Mouse (Mus musculus): ENCODE measurements around the gene Ptbp1.

Ptbp1 gene

DNA sequence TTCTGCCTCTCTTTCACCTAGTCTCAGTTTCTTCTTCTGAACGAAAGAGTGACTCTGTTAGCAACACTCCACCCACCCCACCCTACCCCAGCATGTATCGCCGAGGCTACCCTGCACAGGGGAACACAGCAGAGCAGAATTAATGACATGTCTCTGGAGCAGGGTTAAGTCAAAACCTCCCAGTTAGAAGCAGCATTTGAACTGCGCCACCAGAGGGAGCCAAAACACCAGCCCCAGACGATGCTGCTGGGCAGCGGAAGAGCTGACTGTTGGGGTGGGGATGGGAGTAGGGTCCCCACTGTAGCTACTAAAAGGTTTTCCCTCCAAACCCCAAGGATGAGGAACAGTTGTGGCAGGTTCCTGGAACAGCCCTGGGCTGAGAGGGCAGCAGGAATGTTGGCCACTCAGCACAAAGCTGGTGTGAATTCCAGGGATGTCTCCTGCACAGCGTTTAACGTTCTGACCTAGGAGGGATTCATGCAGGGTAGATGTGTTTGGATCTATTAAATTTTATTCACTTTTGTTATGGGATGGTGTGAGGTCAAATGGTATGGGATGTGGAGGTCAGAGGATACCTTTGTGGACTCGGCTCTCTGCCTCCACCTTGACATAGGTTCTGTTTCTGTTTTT is 19.3 kb upstream of the Ptbp1 start:
- peak; percentile 51 for DNase-seq (ENCODE audit: low read depth, low spot score)

GRCm38 (mm10) chr10:79836918-79837317 is 17.3 kb upstream of the Ptbp1 start:
- no peak for DNase-seq (ENCODE audit: low read depth, low spot score)

DNA sequence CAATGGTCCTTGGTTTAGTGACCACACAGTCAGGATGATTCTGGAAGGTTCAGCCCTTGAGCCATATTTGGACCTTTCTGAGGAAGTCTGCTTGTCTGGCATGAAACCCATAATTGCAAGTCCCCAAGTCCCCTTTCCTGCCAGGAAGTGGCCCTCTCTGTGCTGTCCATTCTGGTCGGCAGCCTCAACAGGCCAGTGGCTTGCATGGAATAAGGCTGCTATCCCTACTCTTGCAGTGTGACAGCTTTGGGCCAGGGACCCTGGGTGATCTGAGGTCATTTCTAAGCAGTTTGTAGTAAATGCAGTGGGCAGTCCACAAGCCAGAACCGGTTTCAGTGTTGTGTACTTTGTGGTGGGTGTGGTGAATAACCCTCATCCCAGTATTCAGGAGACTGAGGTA is 16.1 kb upstream of the Ptbp1 start:
- DNase-seq (ENCODE audit: low read depth, low spot score) = no peak

DNA sequence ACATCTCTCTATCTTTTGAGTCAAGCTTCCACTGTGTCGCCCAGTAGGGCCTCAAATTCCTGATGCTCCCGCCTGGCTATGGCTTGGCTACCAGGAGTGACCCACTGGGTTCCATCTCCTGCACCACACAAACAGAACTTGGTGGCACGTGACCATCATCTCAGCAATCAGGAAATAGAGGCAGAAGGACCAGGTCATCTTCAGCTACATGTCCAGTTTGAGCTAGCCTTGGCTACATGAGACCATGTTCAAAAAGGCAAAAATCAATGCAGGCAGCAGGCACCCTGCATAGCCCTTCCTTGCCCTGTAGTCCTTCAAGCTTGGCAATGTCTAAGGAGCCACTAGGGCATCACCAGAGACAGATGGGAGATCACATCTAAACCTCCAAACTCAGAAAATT is 14.1 kb upstream of the Ptbp1 start:
- DNase-seq (ENCODE audit: low read depth, low spot score) = no peak

- DNase-seq (ENCODE audit: low read depth, low spot score) = no peak
These were observed 13.3 kb upstream of the Ptbp1 start for GRCm38 (mm10) chr10:79840644-79841551.

DNA sequence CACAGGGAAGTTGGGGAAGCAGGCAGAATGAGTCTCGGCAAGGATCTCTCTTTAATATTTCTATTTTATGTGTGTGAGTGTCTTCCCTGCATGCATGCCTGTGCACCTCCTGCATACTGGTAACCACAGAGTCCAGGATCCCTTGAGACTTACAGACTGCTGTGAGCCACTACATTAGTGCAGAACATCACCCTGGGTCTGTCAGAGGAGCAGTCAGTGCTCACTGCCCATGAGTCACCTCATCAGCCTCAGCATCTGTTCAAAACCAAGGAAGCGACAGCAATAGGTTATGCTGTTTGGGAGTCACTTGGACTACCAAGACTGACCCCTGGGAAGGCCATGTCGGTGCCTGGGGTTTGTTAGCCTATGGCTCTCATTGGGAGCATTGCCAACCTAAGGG is 11.9 kb upstream of the Ptbp1 start:
- no peak for DNase-seq (ENCODE audit: low read depth, low spot score)

GRCm38 (mm10) chr10:79843476-79843875 is 10.8 kb upstream of the Ptbp1 start:
- DNase-seq (ENCODE audit: low read depth, low spot score) = no peak

DNA sequence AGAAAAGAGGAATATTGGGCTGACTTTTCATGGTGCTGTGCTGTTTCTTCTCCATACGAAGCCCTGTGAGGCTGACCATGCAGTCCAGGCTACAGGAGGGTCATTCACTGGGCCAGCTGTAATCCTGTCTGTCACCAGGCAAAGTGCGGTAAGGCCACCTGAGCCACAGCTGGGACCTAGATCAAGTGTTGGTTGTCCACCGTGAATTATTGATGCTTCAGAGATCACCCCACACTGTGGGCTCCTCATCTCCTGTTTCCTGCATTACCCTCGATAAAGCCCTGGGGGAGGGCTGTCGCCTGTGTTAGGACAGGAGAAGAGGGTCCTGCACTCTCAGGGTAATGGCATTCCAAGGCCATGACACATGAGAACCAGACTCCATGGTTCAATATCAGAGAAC is 7.7 kb upstream of the Ptbp1 start:
- DNase-seq (ENCODE audit: low read depth, low spot score) = no peak

- DNase-seq (ENCODE audit: low read depth, low spot score) = no peak
These were observed 4.1 kb upstream of the Ptbp1 start for GRCm38 (mm10) chr10:79849941-79850628.

DNA sequence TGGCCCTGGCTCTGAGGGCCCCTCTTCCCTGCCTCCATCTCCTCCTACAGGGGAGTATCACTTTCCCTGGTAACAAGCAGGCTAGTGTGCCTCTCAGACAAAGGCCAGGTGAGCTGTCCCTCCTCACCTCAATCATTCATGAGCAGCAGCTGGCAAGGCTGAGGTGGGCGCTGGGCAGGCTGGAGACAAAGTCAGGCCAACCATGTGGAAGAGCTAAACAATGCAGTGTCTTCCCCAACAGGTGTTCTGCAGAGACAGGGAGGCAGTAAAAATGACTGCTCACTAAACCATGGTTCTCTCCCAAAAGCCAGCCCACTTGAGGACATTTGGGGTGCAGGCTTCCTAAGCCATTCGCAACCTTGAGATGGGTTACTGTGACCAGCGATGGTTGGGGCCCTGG is 2.6 kb upstream of the Ptbp1 start:
- no peak for DNase-seq (ENCODE audit: low read depth, low spot score)

- DNase-seq (ENCODE audit: low read depth, low spot score) = no peak
These were observed 2.0 kb upstream of the Ptbp1 start for GRCm38 (mm10) chr10:79852107-79852789.

GRCm38 (mm10) chr10:79852827-79853226 is 1.4 kb upstream of the Ptbp1 start:
- DNase-seq (ENCODE audit: low read depth, low spot score) = no peak

- DNase-seq (ENCODE audit: low read depth, low spot score) = no peak
These were observed 835 bp upstream of the Ptbp1 start for GRCm38 (mm10) chr10:79853392-79853791.

DNA sequence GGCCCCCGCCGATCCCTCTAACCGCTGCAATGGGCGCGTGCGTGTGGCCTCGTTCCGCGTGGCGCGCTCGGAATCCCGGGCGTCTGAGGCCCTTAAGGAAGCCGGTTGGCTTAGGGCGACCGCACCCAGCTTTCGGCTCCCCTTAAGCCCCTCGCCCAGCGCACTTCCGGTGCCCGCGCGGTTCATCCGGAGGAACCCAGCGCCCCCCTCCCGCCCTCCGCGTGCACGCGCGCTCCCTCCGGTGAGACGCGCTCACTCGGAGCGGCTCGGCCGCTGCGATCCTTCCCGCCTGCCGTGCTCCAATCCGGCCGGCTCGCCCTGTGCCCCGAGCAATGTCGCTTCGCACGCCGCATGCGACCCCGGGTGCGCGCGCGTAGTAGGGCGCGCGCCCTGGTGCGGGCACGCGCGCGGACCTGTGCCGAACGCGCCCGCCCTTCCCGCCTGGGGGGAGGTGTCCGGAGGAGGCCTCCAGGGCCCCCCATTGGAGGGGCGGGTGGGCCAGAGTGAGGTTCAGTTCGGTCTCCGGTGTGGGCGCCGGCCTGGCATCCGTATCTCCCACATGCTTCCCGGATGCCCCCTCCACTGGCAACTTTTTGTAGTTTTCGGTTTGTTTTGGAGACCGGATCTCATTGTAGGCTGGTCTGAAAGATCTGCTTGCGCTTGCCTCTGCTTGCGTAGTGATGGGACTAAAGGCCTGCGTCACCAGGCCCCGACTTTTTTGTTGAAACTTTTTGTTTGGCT is 744 bp downstream of the Ptbp1 start:
- peak; percentile 40 for DNase-seq (ENCODE audit: low read depth, low spot score)

DNA sequence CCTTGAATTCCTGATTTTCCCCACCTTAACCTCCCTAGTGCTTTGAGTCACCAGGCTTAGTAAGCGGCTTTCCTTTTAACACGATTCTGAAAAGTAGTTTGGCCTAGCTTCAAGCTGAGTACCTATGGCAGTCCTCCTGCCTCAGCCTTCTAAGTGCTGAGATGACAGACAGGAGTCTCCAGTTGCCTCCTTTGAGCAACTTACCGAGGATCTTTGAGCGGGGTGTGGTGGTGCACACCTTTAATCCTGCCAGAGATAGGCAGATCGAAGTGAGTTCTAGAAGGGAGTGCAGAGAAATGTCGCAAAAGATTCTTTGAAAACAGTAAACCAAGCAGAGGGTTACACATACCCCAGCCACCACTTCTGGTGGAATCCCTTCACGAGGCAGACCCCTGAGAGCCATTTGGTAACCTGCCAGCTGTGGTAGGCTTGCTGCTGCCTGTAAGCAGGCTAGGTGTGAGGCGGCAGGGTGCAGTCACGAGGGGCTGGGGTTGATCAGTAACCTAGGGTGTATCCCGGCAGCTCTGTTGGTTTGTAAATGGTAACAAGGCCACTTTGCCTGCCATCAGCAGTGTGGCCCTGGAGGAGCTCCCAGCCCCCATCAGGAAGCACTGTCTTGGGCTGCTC is 1.4 kb downstream of the Ptbp1 start:
- no peak for DNase-seq (ENCODE audit: low read depth, low spot score)

DNA sequence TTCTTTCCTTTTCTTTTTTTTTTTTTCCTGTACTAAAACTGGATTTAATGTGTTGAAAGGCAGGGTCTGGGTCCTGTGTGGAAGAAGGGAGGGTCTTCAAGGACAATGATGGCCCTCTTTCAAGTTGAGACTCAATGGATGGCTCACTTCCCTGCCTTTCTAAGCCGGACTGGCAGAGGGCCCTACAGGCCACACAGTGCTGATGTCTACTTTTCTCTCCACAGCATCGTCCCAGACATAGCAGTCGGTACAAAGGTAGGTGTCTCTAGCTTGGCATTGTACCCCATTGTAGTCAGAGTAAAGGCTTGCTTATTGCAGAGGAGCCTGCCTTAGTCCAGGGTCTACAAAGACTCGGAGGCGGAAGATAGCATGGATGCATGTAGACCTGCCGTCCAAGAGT is 2.1 kb downstream of the Ptbp1 start:
- DNase-seq (ENCODE audit: low read depth, low spot score) = no peak

DNA sequence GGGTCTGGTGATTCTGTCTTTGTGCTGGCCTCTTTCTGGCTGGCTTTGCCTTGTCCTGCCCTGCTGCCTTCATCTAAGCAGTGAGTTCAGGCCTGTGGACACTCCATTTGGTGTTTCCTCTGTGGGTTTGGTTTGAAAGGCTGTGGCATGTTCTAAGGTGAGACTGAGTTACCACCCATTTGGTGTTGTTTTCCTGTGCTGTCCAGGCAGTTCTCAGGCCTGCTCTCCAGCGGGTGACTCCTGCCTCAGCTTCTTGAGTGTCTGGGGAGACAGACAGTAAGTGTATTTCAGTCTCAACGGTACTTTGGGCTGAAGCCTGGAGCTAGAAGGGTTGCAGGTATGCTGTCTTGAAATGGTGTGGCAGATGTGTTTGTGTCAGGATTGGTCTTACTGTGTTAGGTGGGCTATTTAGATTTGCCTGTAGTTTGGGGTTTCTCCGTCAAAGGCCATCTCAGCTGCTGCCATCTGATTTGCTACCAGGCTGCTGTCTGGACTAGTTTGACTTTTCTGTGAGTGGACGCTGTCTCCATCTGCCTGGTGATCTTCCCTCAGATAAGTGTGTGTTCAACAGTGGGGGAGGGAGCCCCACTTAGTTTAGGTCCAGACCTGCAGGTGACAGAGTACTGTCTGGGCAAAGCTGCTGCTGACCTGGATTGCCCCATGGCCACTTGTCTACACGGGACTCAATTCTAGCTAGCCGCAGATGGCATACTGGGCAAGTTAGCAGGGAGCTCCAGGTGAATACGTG is 2.7 kb downstream of the Ptbp1 start:
- DNase-seq (ENCODE audit: low read depth, low spot score) = no peak

- DNase-seq (ENCODE audit: low read depth, low spot score) = no peak
These were observed 3.2 kb downstream of the Ptbp1 start for GRCm38 (mm10) chr10:79857452-79857811.

GRCm38 (mm10) chr10:79857894-79858293 is 3.7 kb downstream of the Ptbp1 start:
- DNase-seq (ENCODE audit: low read depth, low spot score) = no peak

DNA sequence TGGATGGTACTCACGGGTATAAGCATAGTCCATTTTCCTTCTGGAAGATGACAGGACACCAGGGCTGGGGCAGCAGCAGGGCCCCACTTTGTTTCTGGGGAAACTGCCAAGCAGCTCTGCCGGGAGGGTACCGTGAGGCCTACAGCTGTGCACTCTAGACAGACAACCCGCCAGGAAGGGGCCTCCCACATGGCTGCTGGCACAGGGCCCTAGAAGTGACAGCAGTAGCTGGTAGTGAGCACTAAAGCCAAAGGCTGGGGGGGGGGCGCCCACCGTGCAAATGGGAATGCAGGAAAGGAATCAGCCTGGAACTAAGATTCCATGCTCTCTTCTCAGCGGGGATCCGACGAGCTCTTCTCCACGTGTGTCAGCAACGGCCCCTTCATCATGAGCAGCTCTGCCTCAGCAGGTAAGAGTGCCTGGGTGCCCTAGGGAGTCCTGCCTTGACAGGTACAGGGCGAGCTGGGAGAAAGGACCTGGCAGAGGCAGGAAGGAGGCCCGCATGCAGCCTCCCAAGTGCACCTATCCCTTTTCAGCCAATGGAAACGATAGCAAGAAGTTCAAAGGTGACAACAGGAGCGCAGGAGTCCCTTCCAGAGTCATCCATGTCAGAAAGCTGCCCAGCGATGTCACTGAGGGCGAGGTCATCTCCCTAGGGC is 4.3 kb downstream of the Ptbp1 start:
- DNase-seq (ENCODE audit: low read depth, low spot score) = no peak

Measured in retina, adult 2 months (tissue).